Mouse (Mus musculus) layer of hippocampus, postnatal 25 days (tissue): ENCODE measurements at regions not wholly inside any gene's neighbourhood (a gene's known extent, or its start where the extent isn't known, plus 50 kb on each side); places are given as distances from the start of the nearest gene placed in this dataset.

Source experiments
- DNase-seq, 2 experiments: peaks; one replicate each; pipeline ENCODE4 v3.0.0; 2022; ENCODE audit warnings: mixed read lengths in 2 of 2, low spot score in 1 of 2; ENCODE audit errors: extremely low spot score in 1 of 2

GRCm38 (mm10) chr14:104855913-104856312 is 321.2 kb downstream of the Rbm26 start:
- DNase-seq = no peak

- DNase-seq = no peak
Measured at GRCm38 (mm10) chr14:104849274-104849673, 326.8 kb upstream of the Rnf219 start.

GRCm38 (mm10) chr14:104827404-104827803 is 305.0 kb upstream of the Rnf219 start:
- no peak for DNase-seq

- DNase-seq = no peak
Measured at GRCm38 (mm10) chr14:104824926-104825325, 302.5 kb upstream of the Rnf219 start.

- no peak for DNase-seq
Measured at GRCm38 (mm10) chr14:104824224-104824623, 301.8 kb upstream of the Rnf219 start.

- no peak for DNase-seq
Measured at GRCm38 (mm10) chr14:104821903-104822573, 299.6 kb upstream of the Rnf219 start.

GRCm38 (mm10) chr14:104819106-104819505 is 296.7 kb upstream of the Rnf219 start:
- DNase-seq = no peak

GRCm38 (mm10) chr14:104813977-104814584 is 291.6 kb upstream of the Rnf219 start:
- peak; percentile 68 to 97 for DNase-seq

GRCm38 (mm10) chr14:104812006-104812405 is 289.6 kb upstream of the Rnf219 start:
- no peak for DNase-seq

- DNase-seq = no peak
Measured at GRCm38 (mm10) chr14:104805332-104805731, 282.9 kb upstream of the Rnf219 start.

GRCm38 (mm10) chr14:104796348-104796965 is 274.0 kb upstream of the Rnf219 start:
- DNase-seq = no peak

GRCm38 (mm10) chr14:104789346-104789745 is 266.9 kb upstream of the Rnf219 start:
- DNase-seq = no peak

- DNase-seq = no peak
Measured at GRCm38 (mm10) chr14:104785066-104785465, 262.6 kb upstream of the Rnf219 start.

GRCm38 (mm10) chr14:104769938-104770337 is 247.5 kb upstream of the Rnf219 start:
- DNase-seq = no peak

GRCm38 (mm10) chr14:104734213-104734612 is 211.8 kb upstream of the Rnf219 start:
- DNase-seq = no peak

GRCm38 (mm10) chr14:104732036-104732435 is 209.6 kb upstream of the Rnf219 start:
- DNase-seq = no peak

- no peak for DNase-seq
Measured at GRCm38 (mm10) chr14:104731319-104731995, 209.0 kb upstream of the Rnf219 start.

- peak; percentile 58 to 100 for DNase-seq
Measured at GRCm38 (mm10) chr14:104715651-104716050, 193.2 kb upstream of the Rnf219 start.

GRCm38 (mm10) chr14:104702283-104702893 is 179.9 kb upstream of the Rnf219 start:
- no peak for DNase-seq

GRCm38 (mm10) chr14:104698962-104699361 is 176.5 kb upstream of the Rnf219 start:
- no peak for DNase-seq

- no peak for DNase-seq
Measured at GRCm38 (mm10) chr14:104695101-104695500, 172.7 kb upstream of the Rnf219 start.
